Mouse (Mus musculus) T-helper 2 cell (primary cell): ENCODE data around the gene Ptprd.

Experiments
- in situ Hi-C: fragments of 300-600 bp; cut with MboI, MseI; formaldehyde crosslinking; loops from one replicate; pipeline ENCODE4 v1.15.1; 2025; ENCODE audit warnings: high pct_unique_total_duplicates

Gene Ptprd

DNA sequence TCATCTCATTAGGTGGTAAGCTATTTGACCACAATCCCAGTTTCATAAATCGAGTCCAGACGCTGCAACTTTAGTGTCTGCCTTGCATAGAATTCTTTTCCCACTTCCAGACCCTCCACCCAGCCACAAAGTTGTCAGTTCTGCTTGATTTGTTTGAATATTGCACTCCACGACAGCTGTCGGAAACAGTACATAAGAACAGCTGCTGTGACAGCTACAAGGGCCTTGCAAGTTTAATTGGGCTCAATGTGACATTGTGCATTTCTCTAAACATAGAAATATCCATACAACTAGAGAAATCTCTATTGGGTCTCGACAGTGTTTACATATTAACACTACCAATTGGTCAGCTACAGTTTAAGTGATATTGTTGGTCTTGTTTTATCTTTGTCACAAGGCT lies 1887.3 kb downstream of the Ptprd start:
- in situ Hi-C loops = no loop called here

GRCm38 (mm10) chr4:76319874-76320273 lies 1891.9 kb downstream of the Ptprd start:
- in situ Hi-C loops = no loop called here

- in situ Hi-C loops = no loop called here
Measured at GRCm38 (mm10) chr4:76315977-76316376, 1895.8 kb downstream of the Ptprd start.

DNA sequence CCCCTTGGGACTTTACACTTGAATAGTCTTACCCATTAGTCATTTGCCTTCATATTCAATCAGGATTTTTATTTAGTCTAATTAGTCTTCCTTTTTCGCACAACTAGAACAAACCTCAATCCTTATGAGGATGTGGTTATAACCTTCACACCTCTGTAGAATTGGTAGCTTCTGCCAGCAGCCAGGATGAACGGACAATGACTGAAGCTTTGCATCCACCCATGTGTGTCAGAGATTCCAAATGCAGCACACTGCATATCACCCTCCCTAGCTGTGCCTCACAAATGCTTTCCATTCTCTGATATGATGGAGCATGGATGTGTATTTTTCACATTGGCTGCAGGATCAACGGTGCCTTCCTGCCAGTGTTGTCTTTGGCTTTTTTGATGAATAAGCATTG lies 1898.0 kb downstream of the Ptprd start:
- in situ Hi-C loops = no loop called here

- in situ Hi-C loops = no loop called here
Measured at GRCm38 (mm10) chr4:76312593-76312992, 1899.2 kb downstream of the Ptprd start.

DNA sequence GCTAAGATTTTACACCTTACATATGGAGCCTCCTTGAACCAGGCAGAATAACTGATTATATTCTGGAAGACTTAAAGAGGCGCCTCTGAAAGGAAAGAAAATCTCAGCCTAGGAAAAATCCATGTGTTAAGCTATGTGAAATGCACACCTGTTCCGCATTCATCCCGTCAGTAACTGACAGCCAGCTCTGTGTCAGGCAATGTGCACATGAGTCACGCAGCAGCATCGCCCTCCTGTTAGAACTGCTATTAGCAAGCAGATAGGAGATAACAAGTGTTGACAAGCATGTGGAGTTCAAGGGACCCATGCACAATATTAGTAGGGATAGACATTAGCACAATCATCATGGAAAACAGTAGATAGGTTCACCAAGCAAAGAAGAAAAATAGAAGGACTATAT lies 1905.8 kb downstream of the Ptprd start:
- in situ Hi-C loops = no loop called here

- in situ Hi-C loops = no loop called here
Measured at GRCm38 (mm10) chr4:76297375-76297774, 1914.4 kb downstream of the Ptprd start.

GRCm38 (mm10) chr4:76292733-76293357 lies 1918.9 kb downstream of the Ptprd start:
- in situ Hi-C loops = no loop called here

DNA sequence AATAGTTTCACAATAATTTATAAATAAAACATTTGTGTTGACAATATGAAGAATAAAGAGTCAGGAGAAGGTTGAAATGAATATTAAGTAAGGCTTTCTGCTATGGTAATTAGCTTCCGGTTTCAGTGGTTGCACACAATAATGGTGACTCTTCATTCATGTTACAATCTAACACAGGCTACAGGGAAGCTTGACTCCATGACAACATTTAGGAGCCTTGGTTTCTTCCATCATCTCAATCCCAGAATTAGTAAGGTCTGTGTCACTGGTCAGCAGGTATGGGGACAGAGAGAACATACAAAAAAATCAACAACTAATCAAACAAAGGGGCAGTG lies 1921.3 kb downstream of the Ptprd start:
- in situ Hi-C loops = no loop called here

DNA sequence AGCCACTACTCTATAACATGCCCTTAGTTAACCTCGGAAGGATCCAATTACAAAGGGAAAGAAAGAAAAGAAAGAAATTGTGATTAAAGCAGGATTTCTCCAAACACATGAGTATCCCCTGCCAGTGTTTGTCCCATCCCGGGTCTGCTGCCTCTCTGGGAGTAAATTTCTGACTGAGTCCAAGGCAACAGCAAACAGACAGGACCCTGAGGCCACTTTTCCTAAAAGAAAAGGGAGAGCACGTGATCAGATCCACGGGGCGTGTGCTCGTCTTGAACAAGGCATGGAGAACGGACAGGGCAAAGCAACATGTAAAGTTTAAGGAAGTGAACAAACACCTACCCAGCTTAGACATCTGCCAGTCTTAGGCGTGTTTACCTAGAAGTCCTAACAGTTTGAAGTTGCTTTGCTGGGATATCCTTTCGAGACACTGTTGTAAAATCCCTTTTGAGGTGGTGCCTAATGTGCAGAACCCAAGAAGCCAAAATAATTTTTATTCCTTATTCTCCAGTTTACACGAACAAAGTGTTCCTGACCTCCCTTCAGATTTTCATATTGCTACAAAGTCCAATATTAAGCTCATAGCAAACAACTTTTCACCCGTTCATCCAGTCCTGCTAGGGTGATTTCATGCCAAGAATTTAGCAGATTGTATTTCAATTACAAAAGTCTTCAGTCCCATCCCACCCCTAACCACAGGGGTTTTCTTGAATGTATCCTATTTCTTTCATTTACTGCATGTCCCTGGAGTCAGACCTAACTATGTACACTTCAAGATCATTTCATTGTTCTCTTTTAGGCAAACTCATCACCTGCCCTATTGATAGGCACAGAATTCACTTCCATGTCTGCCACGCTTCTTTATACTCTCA lies 1921.9 kb downstream of the Ptprd start:
- in situ Hi-C loops = no loop called here

DNA sequence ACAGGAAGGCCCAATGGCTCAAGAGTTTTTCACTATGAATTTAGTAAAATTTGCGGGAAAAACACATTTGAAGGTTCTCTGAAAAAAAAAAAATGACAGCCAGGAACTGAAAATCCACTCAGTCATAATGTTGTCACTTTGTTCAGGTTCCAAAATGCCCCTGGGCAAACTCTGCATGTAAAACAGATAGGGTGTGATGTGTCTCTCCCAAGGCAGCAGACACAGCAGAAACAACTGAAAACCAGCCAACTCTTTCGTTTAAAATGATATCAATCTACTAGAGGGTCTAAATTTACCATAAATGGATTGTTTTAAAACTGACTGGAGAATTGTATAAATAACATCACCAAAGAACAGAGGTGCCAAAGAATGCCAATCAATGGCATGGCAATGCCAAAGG lies 1925.7 kb downstream of the Ptprd start:
- in situ Hi-C loops = no loop called here

GRCm38 (mm10) chr4:76282886-76283285 lies 1928.9 kb downstream of the Ptprd start:
- in situ Hi-C loops = no loop called here

DNA sequence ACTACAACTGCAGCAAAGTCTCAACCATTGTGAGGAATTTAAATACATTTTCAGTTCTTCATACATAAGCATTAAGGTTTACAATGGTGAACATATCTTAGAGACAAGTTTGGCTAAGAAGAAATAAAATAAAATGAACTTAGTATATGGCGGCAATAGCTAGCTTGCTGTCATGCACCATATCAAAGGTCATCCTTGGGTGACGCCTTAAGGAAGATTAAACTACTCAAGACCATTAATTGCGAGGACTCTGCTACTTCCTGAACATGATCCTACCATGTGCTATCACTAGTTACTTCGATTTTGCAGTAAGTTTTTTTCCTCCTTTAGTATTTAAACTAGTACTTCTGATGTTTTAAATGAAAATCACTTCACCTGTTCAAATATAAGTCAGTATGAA lies 1949.0 kb downstream of the Ptprd start:
- in situ Hi-C loops = loop anchor here (25.0 kb wide), 1 partner anchor 875 kb away; no protein-coding TSS in a partner anchor

- in situ Hi-C loops = loop anchor here (25.0 kb wide), 1 partner anchor 877 kb away; no protein-coding TSS in a partner anchor
Measured at GRCm38 (mm10) chr4:76260686-76261085, 1951.1 kb downstream of the Ptprd start.

DNA sequence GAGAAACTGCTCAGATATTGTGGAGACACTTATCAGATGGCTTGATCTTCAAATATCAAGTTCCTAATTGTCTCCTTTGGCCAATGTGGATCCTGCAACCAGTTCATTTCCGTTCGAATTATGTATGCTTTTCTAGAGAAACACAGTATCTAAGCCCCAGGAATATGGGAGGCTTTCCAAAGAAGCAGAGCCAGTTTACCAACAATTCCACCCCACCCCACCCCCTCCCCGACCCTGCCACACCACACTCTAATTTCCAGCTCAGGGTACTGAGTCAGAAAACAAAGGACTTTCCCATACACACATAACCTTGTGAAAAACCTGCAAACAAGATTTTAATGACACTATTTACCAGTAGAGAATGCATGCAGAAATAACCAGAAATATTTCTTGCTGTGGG lies 1951.5 kb downstream of the Ptprd start:
- in situ Hi-C loops = loop anchor here (25.0 kb wide), 1 partner anchor 877 kb away; no protein-coding TSS in a partner anchor

DNA sequence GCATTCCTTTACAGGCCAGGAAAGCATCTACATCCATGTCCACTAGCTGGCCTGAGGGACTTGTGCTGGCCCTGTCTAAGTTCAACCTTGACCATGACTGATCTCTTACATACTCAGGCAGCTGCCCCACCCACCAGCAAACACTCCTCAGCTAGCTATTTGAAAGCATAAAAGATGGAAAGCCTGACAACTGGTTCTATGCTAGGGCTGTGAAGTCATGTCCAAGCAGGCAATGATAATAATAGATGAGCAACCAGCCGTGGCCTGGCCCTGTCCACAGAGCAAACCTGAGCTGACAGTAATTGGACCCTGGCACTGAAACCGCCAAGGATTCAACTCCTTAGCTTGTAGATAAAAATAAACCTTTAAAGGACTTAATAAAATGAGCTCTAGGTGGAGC lies 1952.1 kb downstream of the Ptprd start:
- in situ Hi-C loops = loop anchor here (25.0 kb wide), 1 partner anchor 878 kb away; no protein-coding TSS in a partner anchor

GRCm38 (mm10) chr4:76244371-76244770 lies 1967.4 kb downstream of the Ptprd start:
- in situ Hi-C loops = no loop called here

GRCm38 (mm10) chr4:76241542-76241941 lies 1970.2 kb downstream of the Ptprd start:
- in situ Hi-C loops = no loop called here

GRCm38 (mm10) chr4:76241140-76241539 lies 1970.6 kb downstream of the Ptprd start:
- in situ Hi-C loops = no loop called here

DNA sequence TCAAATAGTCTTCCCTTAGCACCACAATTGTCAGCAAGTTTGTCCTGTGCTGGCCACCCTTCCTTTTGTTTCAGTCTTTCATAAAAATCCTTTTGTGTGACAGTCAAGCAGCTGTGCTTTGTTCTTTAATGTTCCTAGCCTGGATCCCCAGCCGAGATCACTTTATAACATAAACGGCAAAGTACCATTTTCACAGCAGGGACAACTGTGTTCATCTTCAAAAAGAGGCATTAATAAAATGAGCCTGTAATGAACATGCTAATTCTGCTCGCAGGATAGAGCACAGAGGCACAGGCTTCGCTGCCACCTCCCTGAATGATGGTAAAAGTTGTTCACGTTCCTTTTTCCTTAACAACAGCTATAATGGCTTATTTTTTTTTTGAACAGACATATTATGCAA lies 1972.7 kb downstream of the Ptprd start:
- in situ Hi-C loops = no loop called here

DNA sequence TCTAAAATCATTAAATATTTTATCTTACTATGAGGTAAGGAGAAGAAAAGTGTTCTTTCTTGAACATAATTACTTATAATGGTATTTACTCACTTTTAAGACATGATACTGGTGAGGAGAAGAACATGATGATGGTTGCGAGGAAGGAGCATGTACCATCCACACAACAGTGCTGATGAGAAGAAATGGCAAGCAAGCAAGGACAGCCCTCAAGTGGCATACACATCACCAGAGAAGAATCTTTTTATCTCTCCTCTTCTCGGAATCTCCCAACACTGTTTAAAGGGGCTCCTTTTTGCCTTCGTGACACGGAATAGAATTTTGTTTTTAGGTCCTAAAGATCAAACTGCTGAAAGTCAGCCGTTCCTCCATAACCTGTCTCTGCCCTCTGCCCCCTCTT lies 1973.2 kb downstream of the Ptprd start:
- in situ Hi-C loops = no loop called here

GRCm38 (mm10) chr4:76237827-76238226 lies 1973.9 kb downstream of the Ptprd start:
- in situ Hi-C loops = no loop called here

DNA sequence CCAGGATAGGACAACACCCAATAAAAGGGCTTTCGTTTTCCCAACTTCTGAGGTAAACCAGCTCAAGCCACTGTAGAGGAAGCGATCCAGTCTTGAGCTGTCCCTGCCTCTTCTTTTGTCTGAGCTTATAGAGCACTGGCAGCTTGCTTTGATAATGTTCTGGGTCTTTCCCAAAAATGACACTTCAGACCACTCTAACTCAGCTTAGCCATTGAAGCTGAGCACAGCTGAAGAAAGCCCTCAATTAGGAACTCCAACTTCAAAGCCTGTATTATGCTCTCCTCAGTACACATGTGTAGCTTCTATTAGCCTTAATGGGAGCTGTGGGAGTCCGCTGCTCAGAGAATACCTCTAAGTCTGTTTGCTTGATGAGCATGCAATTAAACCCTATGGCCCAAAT lies 1988.0 kb downstream of the Ptprd start:
- in situ Hi-C loops = no loop called here
